ENCODE assay signal across 8 mouse cellular contexts in genomic region chr1:86504697-86505421, GRCm38 (mm10). TPM values are rescaled to one million over a fixed set of nuclear protein-coding genes. Genes with fewer than 3 reads are reported as not detected.
DNase-seq lines count a peak whose midpoint lies in the region; ATAC-seq and TF ChIP-seq lines count a peak whose summit lies in the region.

No protein-coding gene starts in this region.

- dilution Hi-C loops in CH12.LX (cut with MboI; ENCODE audit: extremely low pct_ligation_motif_present, extremely low pct_unique_long_range_greater_than_20kb, low sequenced_read_pairs), result no loop called here

- no peaks in the 10 kb centered on the region for H3K27me3 ChIP-seq in CH12.LX (replicated peaks)
- no peaks in the 10 kb centered on the region for H3K27me3 ChIP-seq in forebrain, embryonic 14.5 days (replicated peaks; ENCODE audit: control insufficient read depth, insufficient read depth, low read length)
- no peaks in the 10 kb centered on the region for H3K27me3 ChIP-seq in midbrain, embryonic 14.5 days (ENCODE audit: control insufficient read depth, insufficient read depth, low read length)

- no peaks in the 10 kb centered on the region for H3K36me3 ChIP-seq in CH12.LX (replicated peaks in 1 of 2; ENCODE audit: control insufficient read depth in 1 of 2, insufficient read depth in 1 of 2, low read length in 1 of 2)
- no peaks in the 10 kb centered on the region for H3K36me3 ChIP-seq in forebrain, embryonic 14.5 days (ENCODE audit: control insufficient read depth, insufficient read depth, low read length)
- no peaks in the 10 kb centered on the region for H3K36me3 ChIP-seq in midbrain, embryonic 14.5 days (ENCODE audit: control insufficient read depth, insufficient read depth, low read length)

- no peaks in the 10 kb centered on the region for H3K79me2 ChIP-seq in CH12.LX (replicated peaks; ENCODE audit: control insufficient read depth, extremely low read depth, insufficient read depth, poor library complexity, severe bottlenecking)

- peak overlapping the region; percentile 95 for H3K27ac ChIP-seq in CH12.LX (ENCODE audit: insufficient read depth, low read depth)
- peak overlapping the region; percentile 99 for H3K27ac ChIP-seq in forebrain, embryonic 14.5 days (ENCODE audit: low read depth, low read length)
- peak overlapping the region; percentile 97 for H3K27ac ChIP-seq in midbrain, embryonic 14.5 days (replicated peaks; ENCODE audit: low read depth, low read length)

- no peaks in the 10 kb centered on the region for H3K9me3 ChIP-seq in CH12.LX (replicated peaks; ENCODE audit: low read length)
- H3K9me3 ChIP-seq in forebrain, embryonic 14.5 days (replicated peaks; ENCODE audit: control insufficient read depth, low read length), result no peaks in the 10 kb centered on the region
- H3K9me3 ChIP-seq in midbrain, embryonic 14.5 days (ENCODE audit: control insufficient read depth, low read length), result no peaks in the 10 kb centered on the region

- in situ Hi-C loops in CH12.LX (cut with MboI; ENCODE audit: low pct_ligation_motif_present, low pct_unique_long_range_greater_than_20kb, low sequenced_read_pairs), result loop anchor here (5.0 kb wide), 1 partner anchor 32 kb away; no protein-coding TSS in a partner anchor

- peak; percentile 57 for DNase-seq in cerebellum, adult 9-11 months
- no peak for DNase-seq in cerebellum, adult 11-12 months
- no peak for DNase-seq in CH12.LX (ENCODE audit: extremely low read depth)
- DNase-seq in forebrain, embryonic 14.5 days (ENCODE audit: low spot score), result peak; percentile 35
- DNase-seq in kidney, postnatal 14 days, result peak; percentile 26
- no peak for DNase-seq in midbrain, embryonic 14.5 days
- no peak for DNase-seq in MN1 (ENCODE audit: low spot score)
- DNase-seq in frontal cortex, postnatal 25 days (ENCODE audit: low spot score in 2 of 2), result no peak

- TF ChIP-seq EP300 in CH12.LX (IDR thresholded peaks at IDR 0.05; ENCODE audit: low read length), result no peak

- no peak for TF ChIP-seq RAD21 in CH12.LX (IDR thresholded peaks at IDR 0.05; ENCODE audit: low read depth, low read length)

- H3K4me1 ChIP-seq in CH12.LX (ENCODE audit: control insufficient read depth in 1 of 2, insufficient read depth in 2 of 2), result peaks cover 26 to 68% of the 10 kb centered on the region in 2 experiments
- peaks cover 36% of the 10 kb centered on the region for H3K4me1 ChIP-seq in forebrain, embryonic 14.5 days (ENCODE audit: control insufficient read depth, insufficient read depth, low read length)
- peaks cover 30% of the 10 kb centered on the region for H3K4me1 ChIP-seq in midbrain, embryonic 14.5 days (ENCODE audit: control insufficient read depth, insufficient read depth, low read length)

- no peak for ATAC-seq in forebrain, embryonic 14.5 days
- ATAC-seq in midbrain, embryonic 14.5 days (ENCODE audit: low FRiP score, low TSS enrichment), result no peak

- WGBS in forebrain, embryonic 14.5 days, result 15% methylated on average over 19 of the region's 19 CpGs
- WGBS in midbrain, embryonic 14.5 days, result 20% methylated on average over 19 of the region's 19 CpGs

- peak overlapping the region; percentile 65 for H3K9ac ChIP-seq in CH12.LX (ENCODE audit: insufficient read depth, low read depth)
- peak overlapping the region; percentile 89 for H3K9ac ChIP-seq in forebrain, embryonic 14.5 days (ENCODE audit: low read length)
- peak overlapping the region; percentile 84 for H3K9ac ChIP-seq in midbrain, embryonic 14.5 days (replicated peaks; ENCODE audit: low read length)

- H3K4me2 ChIP-seq in CH12.LX (ENCODE audit: insufficient read depth, low read depth, poor library complexity, severe bottlenecking), result peak overlapping the region; percentile 76
- H3K4me2 ChIP-seq in forebrain, embryonic 14.5 days (ENCODE audit: low read length), result peak overlapping the region; percentile 90
- H3K4me2 ChIP-seq in midbrain, embryonic 14.5 days (ENCODE audit: low read length), result peak overlapping the region; percentile 84

- H3K4me3 ChIP-seq in CH12.LX (replicated peaks in 1 of 3; ENCODE audit: low read depth in 2 of 3, low read length in 2 of 3, poor library complexity in 1 of 3), result peak overlapping the region; percentile 27 to 62 (median 56)
- H3K4me3 ChIP-seq in forebrain, embryonic 14.5 days (ENCODE audit: low read depth, low read length), result peak overlapping the region; percentile 44
- H3K4me3 ChIP-seq in midbrain, embryonic 14.5 days (replicated peaks; ENCODE audit: low read depth, low read length), result peak overlapping the region; percentile 46

- TF ChIP-seq POLR2A in CH12.LX (IDR thresholded peaks at IDR 0.05; ENCODE audit: low read depth, low read length), result no peak

- no peak for TF ChIP-seq CTCF in CH12.LX (conservative IDR thresholded peaks at IDR 0.05 in 1 of 2, IDR thresholded peaks at IDR 0.05 in 1 of 2; ENCODE audit: low read depth in 2 of 2, low read length in 2 of 2)

TF ChIP-seq in CH12.LX, 34 proteins besides CTCF, POLR2A, EP300 and RAD21:
- no peak for TF ChIP-seq USF1 (IDR thresholded peaks at IDR 0.05; ENCODE audit: low read depth, low read length)
- TF ChIP-seq JUN (IDR thresholded peaks at IDR 0.05; ENCODE audit: insufficient read depth, low read depth, low read length), result no peak
- no peak for TF ChIP-seq CHD2 (IDR thresholded peaks at IDR 0.05; ENCODE audit: low read length)
- no peak for TF ChIP-seq RCOR1 (conservative IDR thresholded peaks at IDR 0.05; ENCODE audit: low read depth, low read length)
- TF ChIP-seq PAX5 (IDR thresholded peaks at IDR 0.05; ENCODE audit: low read length), result no peak
- no peak for TF ChIP-seq MAZ (IDR thresholded peaks at IDR 0.05; ENCODE audit: low read depth, low read length)
- TF ChIP-seq HCFC1 (IDR thresholded peaks at IDR 0.05; ENCODE audit: low read depth, low read length), result no peak
- no peak for TF ChIP-seq JUND (conservative IDR thresholded peaks at IDR 0.05; ENCODE audit: low read depth, low read length)
- TF ChIP-seq ZC3H11A (IDR thresholded peaks at IDR 0.05; ENCODE audit: low read depth, low read length), result no peak
- no peak for TF ChIP-seq MEF2A (IDR thresholded peaks at IDR 0.05; ENCODE audit: borderline replicate concordance, low read depth, low read length)
- TF ChIP-seq ZMIZ1 (IDR thresholded peaks at IDR 0.05; ENCODE audit: low read depth, low read length), result no peak
- no peak for TF ChIP-seq ZNF384 (IDR thresholded peaks at IDR 0.05; ENCODE audit: low read depth, low read length)
- TF ChIP-seq SIN3A (IDR thresholded peaks at IDR 0.05; ENCODE audit: low read length), result no peak; the same call in 1 of the 2 replicates
- TF ChIP-seq MXI1 (IDR thresholded peaks at IDR 0.05; ENCODE audit: low read depth, low read length), result no peak
- TF ChIP-seq GABPA (IDR thresholded peaks at IDR 0.05; ENCODE audit: insufficient replicate concordance, low read depth, low read length), result no peak
- no peak for TF ChIP-seq IRF4 (IDR thresholded peaks at IDR 0.05; ENCODE audit: low read depth, low read length)

RNA-seq across cellular contexts. Expression of gene Ptma, which starts 21.7 kb away (rescaled TPM):
- total RNA-seq in CH12.LX (2012; rRNA removed), result 2,835 and 3,525 TPM in 2 replicates
- 5,060 and 5,084 TPM in 2 replicates for total RNA-seq in CH12.LX (2014; rRNA removed)
- polyA plus RNA-seq in CH12.LX (2012; ENCODE audit: insufficient read length, low read depth), result 4,957 and 5,324 TPM in 2 replicates
- polyA plus RNA-seq in forebrain, embryonic 14.5 days (2014; fragmentation: Nextera tagmentation; extraction: Ambion mirVana), result 2,309 and 2,480 TPM in 2 replicates
- 2,168 and 2,208 TPM in 2 replicates for polyA plus RNA-seq in midbrain, embryonic 14.5 days (2014; fragmentation: Nextera tagmentation; extraction: Ambion mirVana)

Comparison
In these comparisons a context has a peak if more than half of its experiments do, and no peak if none do; other contexts are left out.
1. DNase-seq: peak in cerebellum, adult 9-11 months (single experiment), forebrain, embryonic 14.5 days (single experiment) and kidney, postnatal 14 days (single experiment); none in cerebellum, adult 11-12 months (single experiment), CH12.LX (single experiment), midbrain, embryonic 14.5 days (single experiment), MN1 (single experiment) and frontal cortex, postnatal 25 days (0 of 2).
2. Peak in every context shown above with its lines, with median percentiles within 50 percentile points of each other: H3K27ac ChIP-seq, H3K4me2 ChIP-seq, H3K4me3 ChIP-seq and H3K9ac ChIP-seq.